Mouse (Mus musculus): ENCODE measurements at regions not wholly inside any gene's neighbourhood (a gene's known extent, or its start where the extent isn't known, plus 50 kb on each side); places are given as distances from the start of the nearest gene placed in this dataset.
A peak's percentile ranks its signal among the peaks of the same experiment; 100 is the strongest.
"Not testable (repeated sequence)": the region's sequence is repeated elsewhere in the genome, so short reads cannot be mapped to it uniquely, and the experiment has no call there.

DNA sequence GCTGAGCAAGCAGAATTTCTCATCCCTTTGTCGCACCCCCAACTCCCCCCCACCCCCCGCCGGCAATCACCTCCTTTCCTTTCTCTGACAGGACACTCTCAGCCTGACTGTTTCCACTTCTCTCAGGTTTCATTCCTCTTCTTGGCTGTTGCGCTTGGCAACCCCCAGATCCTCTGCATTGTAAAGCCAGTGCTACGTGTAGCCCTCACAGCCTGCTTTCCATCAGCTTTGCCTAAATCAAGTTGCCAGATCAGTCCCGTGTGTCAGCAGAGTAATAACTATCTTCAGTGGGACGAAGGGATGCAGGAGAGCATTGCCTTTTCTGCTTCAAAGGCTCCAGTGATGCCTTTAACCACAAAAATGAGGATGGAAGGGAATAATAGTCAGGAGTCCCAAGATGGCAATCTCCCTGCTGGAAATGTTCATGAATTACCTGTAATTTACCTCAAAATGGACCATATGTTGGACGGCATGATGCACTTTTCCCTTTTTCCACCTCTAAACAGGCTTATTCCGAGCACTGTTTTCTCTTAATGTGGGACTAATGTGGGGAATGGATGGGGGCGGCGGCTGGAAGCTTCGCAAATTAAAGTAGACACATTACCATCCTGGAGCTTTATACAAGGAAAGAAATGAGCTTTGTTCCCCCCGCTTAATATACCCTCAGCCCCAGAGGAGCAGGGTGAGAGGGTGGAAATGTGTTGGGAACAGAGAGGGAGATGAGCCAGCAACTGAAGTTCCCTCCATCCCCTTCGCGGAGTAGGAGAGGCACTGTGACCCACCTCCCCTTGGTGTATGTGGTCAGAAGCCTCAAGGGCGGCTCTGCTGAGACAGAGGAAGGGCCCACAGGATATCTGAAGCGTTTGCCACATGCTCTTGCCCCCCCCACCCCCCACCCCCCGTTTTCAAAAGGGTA is 168.3 kb upstream of the Npvf start:
- TF ChIP-seq EP300 (IDR thresholded peaks at IDR 0.05) (no peak), CTCF (IDR thresholded peaks at IDR 0.05) (no peak)
- Histone ChIP-seq H3K27ac (ENCODE audit: low read length) (no peak overlapping the region), H3K4me3 (ENCODE audit: low read depth, low read length) (no peak overlapping the region), H3K4me1 (ENCODE audit: insufficient read depth, low read depth, low read length) (no peaks in the 10 kb centered on the region), H3K27me3 (replicated peaks; ENCODE audit: insufficient read depth, low read length) (no peaks in the 10 kb centered on the region), H3K4me2 (replicated peaks; ENCODE audit: low read depth, low read length) (no peak overlapping the region), H3K9ac (replicated peaks; ENCODE audit: low read depth) (no peak overlapping the region), H3K36me3 (ENCODE audit: insufficient read depth, low read length) (no peaks in the 10 kb centered on the region), H3K9me3 (ENCODE audit: low read length) (no peaks in the 10 kb centered on the region)
- DNase-seq (ENCODE audit: low spot score) (no peak), ATAC-seq (no peak)
- WGBS = 54% methylated on average over 18 of the region's 18 CpGs

DNA sequence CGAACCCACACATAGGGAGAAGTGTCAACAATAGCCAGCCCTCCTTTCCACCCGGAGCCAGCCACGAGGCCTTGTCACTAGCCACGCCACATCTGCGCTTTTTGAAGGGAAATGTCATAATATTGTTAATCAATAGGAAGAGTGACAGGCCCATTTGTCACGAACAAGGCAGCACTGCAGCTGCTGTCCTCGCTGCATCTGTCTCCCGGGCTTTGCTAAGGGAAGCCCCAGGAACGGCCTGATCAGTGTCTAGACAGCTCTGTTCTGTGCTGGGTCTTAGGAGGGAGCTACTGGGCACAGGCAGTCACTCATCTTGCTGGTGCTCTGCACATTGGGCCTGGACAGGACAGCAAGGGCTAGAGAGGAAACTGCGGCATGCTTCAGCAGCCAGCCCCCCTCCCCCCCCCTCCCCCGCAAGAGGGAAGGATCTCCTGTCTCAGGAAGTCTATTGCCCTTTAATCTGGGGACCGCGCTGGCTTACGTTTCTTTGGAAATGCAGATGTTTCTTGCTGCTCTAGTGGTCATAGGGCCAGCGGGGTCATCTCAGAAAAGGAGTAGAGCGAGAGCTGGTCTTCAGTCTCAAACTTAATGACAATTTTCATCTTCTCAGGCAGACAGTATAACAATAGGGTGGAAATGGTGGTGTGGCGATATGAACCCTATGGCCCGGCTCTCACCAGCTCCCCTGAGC is 169.1 kb upstream of the Npvf start:
- H3K27ac ChIP-seq (ENCODE audit: low read length) = no peak overlapping the region
- no peak for TF ChIP-seq EP300 (IDR thresholded peaks at IDR 0.05)
- TF ChIP-seq CTCF (IDR thresholded peaks at IDR 0.05) = no peak
- H3K9ac ChIP-seq (replicated peaks; ENCODE audit: low read depth) = no peak overlapping the region
- no peaks in the 10 kb centered on the region for H3K27me3 ChIP-seq (replicated peaks; ENCODE audit: insufficient read depth, low read length)
- H3K4me1 ChIP-seq (ENCODE audit: insufficient read depth, low read depth, low read length) = no peaks in the 10 kb centered on the region
- DNase-seq (ENCODE audit: low spot score) (no peak), ATAC-seq (no peak)
- H3K4me2 ChIP-seq (replicated peaks; ENCODE audit: low read depth, low read length) = no peak overlapping the region
- WGBS = 26% methylated on average over 17 of the region's 18 CpGs
- H3K4me3 ChIP-seq (ENCODE audit: low read depth, low read length) = no peak overlapping the region
- no peaks in the 10 kb centered on the region for H3K9me3 ChIP-seq (ENCODE audit: low read length)
- H3K36me3 ChIP-seq (ENCODE audit: insufficient read depth, low read length) = no peaks in the 10 kb centered on the region

DNA sequence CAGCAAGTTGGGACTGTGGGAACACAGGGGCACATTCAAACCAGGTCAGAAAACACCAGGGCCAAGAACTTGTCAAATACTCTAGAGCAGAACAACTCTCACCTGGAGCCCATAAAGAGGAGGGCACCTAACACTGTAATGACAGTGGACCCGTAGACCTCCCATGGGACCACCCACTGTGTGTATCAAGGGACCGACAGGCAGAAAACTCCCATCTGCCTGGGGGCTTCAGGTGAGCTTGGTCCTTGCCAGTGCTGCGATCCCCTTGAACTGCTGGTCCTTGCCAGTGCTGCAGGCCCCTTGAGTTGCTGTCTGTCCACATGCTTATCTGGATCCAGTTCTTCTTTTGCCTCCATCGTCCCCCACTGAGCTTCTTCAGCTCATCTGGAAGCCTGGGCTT is 170.2 kb upstream of the Npvf start:
- TF ChIP-seq CTCF (IDR thresholded peaks at IDR 0.05) (no peak), EP300 (IDR thresholded peaks at IDR 0.05) (no peak)
- no peak overlapping the region for H3K27ac ChIP-seq (ENCODE audit: low read length)
- no peaks in the 10 kb centered on the region for H3K36me3 ChIP-seq (ENCODE audit: insufficient read depth, low read length)
- ATAC-seq (no peak), DNase-seq (ENCODE audit: low spot score) (no peak)
- no peak overlapping the region for H3K4me2 ChIP-seq (replicated peaks; ENCODE audit: low read depth, low read length)
- H3K4me1 ChIP-seq (ENCODE audit: insufficient read depth, low read depth, low read length) = no peaks in the 10 kb centered on the region
- H3K9ac ChIP-seq (replicated peaks; ENCODE audit: low read depth) = no peak overlapping the region
- no peaks in the 10 kb centered on the region for H3K9me3 ChIP-seq (ENCODE audit: low read length)
- H3K27me3 ChIP-seq (replicated peaks; ENCODE audit: insufficient read depth, low read length) = no peaks in the 10 kb centered on the region
- WGBS = 67% methylated on average over 4 of the region's 4 CpGs
- H3K4me3 ChIP-seq (ENCODE audit: low read depth, low read length) = no peak overlapping the region

DNA sequence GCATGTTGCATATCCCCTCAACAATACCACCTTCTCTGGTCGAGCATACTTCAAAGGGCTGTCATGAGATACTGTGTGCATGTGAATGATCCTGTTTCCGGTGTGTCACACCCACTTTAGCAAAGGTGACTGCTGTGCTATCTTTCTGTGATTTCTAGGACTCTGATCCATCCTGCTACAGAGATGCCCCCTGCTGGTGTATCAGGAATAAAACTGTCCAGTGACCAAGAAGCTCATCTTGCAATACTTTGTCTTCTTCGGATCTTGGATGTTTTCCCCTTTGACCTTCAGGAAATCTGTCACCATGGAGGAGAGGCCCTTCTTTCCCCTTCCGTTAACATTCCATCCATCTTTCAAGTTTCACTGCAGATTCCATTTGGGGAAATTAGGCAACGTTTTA is 177.5 kb upstream of the Npvf start:
- Histone ChIP-seq H3K9ac (replicated peaks; ENCODE audit: low read depth) (no peak overlapping the region), H3K36me3 (ENCODE audit: insufficient read depth, low read length) (no peaks in the 10 kb centered on the region), H3K4me3 (ENCODE audit: low read depth, low read length) (no peak overlapping the region), H3K27me3 (replicated peaks; ENCODE audit: insufficient read depth, low read length) (no peaks in the 10 kb centered on the region), H3K4me1 (ENCODE audit: insufficient read depth, low read depth, low read length) (no peaks in the 10 kb centered on the region), H3K4me2 (replicated peaks; ENCODE audit: low read depth, low read length) (no peak overlapping the region), H3K27ac (ENCODE audit: low read length) (no peak overlapping the region), H3K9me3 (ENCODE audit: low read length) (no peaks in the 10 kb centered on the region)
- ATAC-seq (no peak), DNase-seq (ENCODE audit: low spot score) (no peak)
- WGBS = 44% methylated on average over 5 of the region's 5 CpGs
- TF ChIP-seq CTCF (IDR thresholded peaks at IDR 0.05) = peak; percentile 32
- no peak for TF ChIP-seq EP300 (IDR thresholded peaks at IDR 0.05)

DNA sequence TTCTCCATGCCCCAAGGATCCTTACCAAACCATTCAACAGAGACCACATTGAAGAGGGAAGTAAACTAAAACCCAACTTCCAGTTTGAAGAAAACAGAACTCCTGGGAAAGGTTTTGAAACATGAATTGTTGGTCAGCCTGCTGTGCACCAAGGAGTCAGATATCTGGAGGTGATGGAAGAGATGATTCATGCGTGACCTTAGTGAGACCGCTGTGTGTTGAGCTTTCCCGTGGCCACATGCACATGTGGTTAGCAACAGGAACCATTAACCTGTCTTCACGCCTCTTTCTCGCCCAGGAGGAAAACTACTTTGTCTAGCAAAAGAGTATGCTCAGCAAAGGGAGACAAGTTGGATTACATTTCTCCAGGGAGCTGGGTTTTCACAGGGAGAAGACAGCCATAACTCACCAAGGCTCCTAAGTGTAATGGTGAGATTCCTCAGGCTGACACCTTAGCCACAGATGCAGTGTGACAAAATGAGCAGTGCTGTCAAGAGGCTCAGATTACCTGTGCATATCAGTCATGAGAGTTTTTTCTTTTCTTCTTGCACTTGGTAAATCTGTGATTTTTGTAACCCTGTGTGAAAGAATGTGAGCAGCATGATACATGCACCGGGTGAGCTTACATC is 181.9 kb upstream of the Npvf start:
- ATAC-seq = no peak

DNA sequence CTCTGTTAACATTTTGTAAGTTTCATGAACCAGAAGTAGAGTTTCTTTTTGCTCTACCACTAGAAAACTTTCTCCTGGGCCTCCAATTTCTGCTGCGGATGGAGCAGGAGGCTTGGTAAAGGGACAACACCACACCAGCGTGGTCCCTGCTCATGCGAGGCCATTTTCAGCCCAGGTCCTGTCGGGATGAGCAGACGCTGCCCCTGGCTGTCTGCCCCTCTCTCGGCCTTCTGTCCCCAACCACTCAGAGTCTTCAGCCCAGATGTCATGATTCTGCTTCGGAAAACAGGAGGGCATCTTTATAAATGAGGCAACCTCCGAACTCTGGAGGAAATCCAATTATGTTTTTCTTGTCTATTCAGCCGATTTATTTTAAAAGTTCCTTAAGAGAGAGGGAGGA is 186.6 kb upstream of the Npvf start:
- Histone ChIP-seq H3K9me3 (ENCODE audit: low read length) (no peaks in the 10 kb centered on the region), H3K9ac (replicated peaks; ENCODE audit: low read depth) (no peak overlapping the region), H3K27ac (ENCODE audit: low read length) (no peak overlapping the region), H3K4me3 (ENCODE audit: low read depth, low read length) (no peak overlapping the region), H3K4me2 (replicated peaks; ENCODE audit: low read depth, low read length) (no peak overlapping the region), H3K4me1 (ENCODE audit: insufficient read depth, low read depth, low read length) (no peaks in the 10 kb centered on the region), H3K27me3 (replicated peaks; ENCODE audit: insufficient read depth, low read length) (no peaks in the 10 kb centered on the region), H3K36me3 (ENCODE audit: insufficient read depth, low read length) (no peaks in the 10 kb centered on the region)
- 65% methylated on average over 9 of the region's 9 CpGs for WGBS
- ATAC-seq (no peak), DNase-seq (ENCODE audit: low spot score) (no peak)
- TF ChIP-seq CTCF (IDR thresholded peaks at IDR 0.05) (no peak), EP300 (IDR thresholded peaks at IDR 0.05) (no peak)

More for the DNA sequence above, 181.9 kb upstream of the Npvf start:
- WGBS = 82% methylated on average over 6 of the region's 6 CpGs
- no peak for DNase-seq (ENCODE audit: low spot score)
- no peaks in the 10 kb centered on the region for H3K9me3 ChIP-seq (ENCODE audit: low read length)
- H3K27me3 ChIP-seq (replicated peaks; ENCODE audit: insufficient read depth, low read length) = no peaks in the 10 kb centered on the region
- no peak overlapping the region for H3K4me3 ChIP-seq (ENCODE audit: low read depth, low read length)
- no peak for TF ChIP-seq CTCF (IDR thresholded peaks at IDR 0.05)
- no peak for TF ChIP-seq EP300 (IDR thresholded peaks at IDR 0.05)
- no peak overlapping the region for H3K27ac ChIP-seq (ENCODE audit: low read length)
- no peaks in the 10 kb centered on the region for H3K4me1 ChIP-seq (ENCODE audit: insufficient read depth, low read depth, low read length)
- H3K9ac ChIP-seq (replicated peaks; ENCODE audit: low read depth) = no peak overlapping the region
- no peaks in the 10 kb centered on the region for H3K36me3 ChIP-seq (ENCODE audit: insufficient read depth, low read length)
- H3K4me2 ChIP-seq (replicated peaks; ENCODE audit: low read depth, low read length) = no peak overlapping the region

DNA sequence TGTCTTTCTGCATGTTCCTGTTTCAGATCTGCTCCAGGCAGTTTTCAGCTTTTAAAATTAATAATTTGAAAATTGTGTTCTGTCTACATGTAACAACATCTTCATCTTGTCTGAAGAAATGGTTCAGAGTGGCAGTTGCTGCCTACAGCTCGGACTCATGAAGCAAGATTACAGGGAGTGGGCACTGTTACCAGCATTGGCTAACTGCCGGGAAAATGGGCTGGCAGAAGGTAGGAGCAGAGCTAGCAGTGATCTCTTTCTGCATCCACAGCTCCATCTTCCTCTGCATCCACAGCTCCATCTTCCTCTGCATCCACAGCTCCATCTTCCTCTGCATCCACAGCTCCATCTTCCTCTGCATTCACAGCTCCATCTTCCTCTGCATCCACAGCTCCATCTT is 191.0 kb upstream of the Npvf start:
- H3K27me3 ChIP-seq (replicated peaks; ENCODE audit: insufficient read depth, low read length); H3K4me2 ChIP-seq (replicated peaks; ENCODE audit: low read depth, low read length); ATAC-seq; H3K4me1 ChIP-seq (ENCODE audit: insufficient read depth, low read depth, low read length); H3K36me3 ChIP-seq (ENCODE audit: insufficient read depth, low read length); H3K27ac ChIP-seq (ENCODE audit: low read length); H3K4me3 ChIP-seq (ENCODE audit: low read depth, low read length); H3K9ac ChIP-seq (replicated peaks; ENCODE audit: low read depth); H3K9me3 ChIP-seq (ENCODE audit: low read length); DNase-seq (ENCODE audit: low spot score): not testable (repeated sequence)
- WGBS = 96% methylated on average over 2 of the region's 2 CpGs

Data from lung, postnatal 0 days (tissue).